Mouse (Mus musculus): ENCODE measurements around the gene Olfr1086.
"Not testable (repeated sequence)": the region's sequence is repeated elsewhere in the genome, so short reads cannot be mapped to it uniquely, and the experiment has no call there.

- TF ChIP-seq POLR2A (IDR thresholded peaks at IDR 0.05; ENCODE audit: borderline replicate concordance, insufficient read depth, low read length); CTCF (IDR thresholded peaks at IDR 0.05; ENCODE audit: borderline replicate concordance, insufficient read depth, low read depth, low read length): not testable (repeated sequence)
Measured at GRCm38 (mm10) chr2:86639625-86640024, 40.3 kb downstream of the Olfr1086 start, which contains the start of gene Olfr1084.

Data from cerebellum, adult 2 months (tissue).